Mouse (Mus musculus): ENCODE results near the gene Gosr2. TPM values are rescaled to one million over a fixed set of nuclear protein-coding genes. Genes with fewer than 3 reads are reported as not detected.
"Not testable (repeated sequence)": the region's sequence is repeated elsewhere in the genome, so short reads cannot be mapped to it uniquely, and the experiment has no call there.

The Gosr2 gene
- polyA plus RNA-seq, 1 experiment from 2014 or later, result 107 TPM

DNA sequence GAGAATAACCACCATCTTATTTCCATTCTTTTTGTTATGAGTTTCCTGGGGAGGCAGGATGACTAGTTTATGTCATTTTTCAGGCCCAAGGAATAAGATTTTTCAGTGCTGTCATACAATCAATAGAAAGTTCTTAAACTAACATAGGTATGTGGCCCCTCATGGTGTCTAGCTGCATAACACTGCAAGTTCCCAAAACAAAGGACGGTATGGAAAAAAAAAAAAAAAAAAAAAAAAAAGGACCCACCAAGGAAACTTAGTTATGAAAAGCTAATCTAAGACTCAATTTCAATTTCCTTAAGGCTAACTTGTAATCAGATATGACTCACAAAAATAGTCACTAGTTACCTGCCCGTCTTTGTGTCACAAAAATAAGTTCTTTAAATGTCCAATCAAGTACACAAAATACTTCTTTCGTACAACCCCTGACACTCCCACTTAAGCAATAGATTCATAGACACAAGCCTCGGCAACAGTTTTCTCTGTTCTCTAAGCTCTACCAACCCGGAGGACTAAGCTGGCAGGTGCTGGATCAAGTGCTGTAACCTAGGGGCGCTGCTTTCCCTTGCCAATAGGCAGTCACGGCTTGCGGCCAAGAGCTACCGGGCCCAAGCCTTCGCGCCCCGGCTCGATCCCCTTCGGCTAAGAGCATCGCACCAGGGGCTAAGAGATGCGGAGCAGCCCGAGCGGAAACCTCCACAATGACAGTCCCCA is 690 bp downstream of the Gosr2 start:
- Histone ChIP-seq H3K9me3 (ENCODE audit: control insufficient read depth, low read length) (no peaks in the 10 kb centered on the region), H3K4me1 (replicated peaks; ENCODE audit: control insufficient read depth, insufficient read depth, low read length) (peaks cover 5% of the 10 kb centered on the region), H3K4me3 (replicated peaks; ENCODE audit: low read length) (peak overlapping the region; percentile 72), H3K9ac (replicated peaks; ENCODE audit: low read depth, low read length) (peak overlapping the region; percentile 78), H3K27ac (ENCODE audit: low read length) (peak overlapping the region; percentile 98), H3K27me3 (replicated peaks; ENCODE audit: control insufficient read depth, insufficient read depth, low read length) (no peaks in the 10 kb centered on the region), H3K4me2 (ENCODE audit: low read length) (peak overlapping the region; percentile 69), H3K36me3 (ENCODE audit: control insufficient read depth, insufficient read depth) (no peaks in the 10 kb centered on the region)
- peak; percentile 54; the same call in 1 of the 2 replicates for ATAC-seq
- WGBS, result 1% methylated on average over 18 of the region's 18 CpGs

GRCm38 (mm10) chr11:103693241-103693640 is 4.5 kb downstream of the Gosr2 start:
- 37% methylated on average over 1 of the region's 1 CpGs for WGBS
- H3K27ac ChIP-seq (ENCODE audit: low read length), result no peak overlapping the region
- H3K9me3 ChIP-seq (ENCODE audit: control insufficient read depth, low read length), result no peaks in the 10 kb centered on the region
- no peak overlapping the region for H3K9ac ChIP-seq (replicated peaks; ENCODE audit: low read depth, low read length)
- H3K36me3 ChIP-seq (ENCODE audit: control insufficient read depth, insufficient read depth), result no peaks in the 10 kb centered on the region
- H3K4me3 ChIP-seq (replicated peaks; ENCODE audit: low read length), result no peak overlapping the region
- no peak overlapping the region for H3K4me2 ChIP-seq (ENCODE audit: low read length)
- peaks cover 4% of the 10 kb centered on the region for H3K4me1 ChIP-seq (replicated peaks; ENCODE audit: control insufficient read depth, insufficient read depth, low read length)
- ATAC-seq, result no peak
- H3K27me3 ChIP-seq (replicated peaks; ENCODE audit: control insufficient read depth, insufficient read depth, low read length), result no peaks in the 10 kb centered on the region

- no peaks in the 10 kb centered on the region for H3K27me3 ChIP-seq (replicated peaks; ENCODE audit: control insufficient read depth, insufficient read depth, low read length)
- ATAC-seq, result no peak
- no peak overlapping the region for H3K4me2 ChIP-seq (ENCODE audit: low read length)
- H3K4me3 ChIP-seq (replicated peaks; ENCODE audit: low read length), result no peak overlapping the region
- H3K9ac ChIP-seq (replicated peaks; ENCODE audit: low read depth, low read length), result no peak overlapping the region
- peaks cover 11% of the 10 kb centered on the region; the same call in 1 of the 2 replicates for H3K4me1 ChIP-seq (replicated peaks; ENCODE audit: control insufficient read depth, insufficient read depth, low read length)
- no peak overlapping the region for H3K27ac ChIP-seq (ENCODE audit: low read length)
- no peaks in the 10 kb centered on the region; the same call in none of the 2 replicates for H3K36me3 ChIP-seq (ENCODE audit: control insufficient read depth, insufficient read depth)
- H3K9me3 ChIP-seq (ENCODE audit: control insufficient read depth, low read length), result no peaks in the 10 kb centered on the region
- WGBS, result 96% methylated on average over 1 of the region's 1 CpGs
Measured at GRCm38 (mm10) chr11:103691036-103691435, 6.7 kb downstream of the Gosr2 start.

GRCm38 (mm10) chr11:103688980-103689378 is 8.7 kb downstream of the Gosr2 start:
- H3K4me1 ChIP-seq (replicated peaks; ENCODE audit: control insufficient read depth, insufficient read depth, low read length), result peaks cover 21% of the 10 kb centered on the region
- no peak overlapping the region for H3K27ac ChIP-seq (ENCODE audit: low read length)
- ATAC-seq, result no peak
- H3K4me2 ChIP-seq (ENCODE audit: low read length), result no peak overlapping the region
- H3K9ac ChIP-seq (replicated peaks; ENCODE audit: low read depth, low read length), result no peak overlapping the region
- no peaks in the 10 kb centered on the region for H3K27me3 ChIP-seq (replicated peaks; ENCODE audit: control insufficient read depth, insufficient read depth, low read length)
- no peak overlapping the region for H3K4me3 ChIP-seq (replicated peaks; ENCODE audit: low read length)
- H3K9me3 ChIP-seq (ENCODE audit: control insufficient read depth, low read length), result no peaks in the 10 kb centered on the region
- WGBS, result 17% methylated on average over 3 of the region's 3 CpGs
- peaks cover 7% of the 10 kb centered on the region for H3K36me3 ChIP-seq (ENCODE audit: control insufficient read depth, insufficient read depth)

DNA sequence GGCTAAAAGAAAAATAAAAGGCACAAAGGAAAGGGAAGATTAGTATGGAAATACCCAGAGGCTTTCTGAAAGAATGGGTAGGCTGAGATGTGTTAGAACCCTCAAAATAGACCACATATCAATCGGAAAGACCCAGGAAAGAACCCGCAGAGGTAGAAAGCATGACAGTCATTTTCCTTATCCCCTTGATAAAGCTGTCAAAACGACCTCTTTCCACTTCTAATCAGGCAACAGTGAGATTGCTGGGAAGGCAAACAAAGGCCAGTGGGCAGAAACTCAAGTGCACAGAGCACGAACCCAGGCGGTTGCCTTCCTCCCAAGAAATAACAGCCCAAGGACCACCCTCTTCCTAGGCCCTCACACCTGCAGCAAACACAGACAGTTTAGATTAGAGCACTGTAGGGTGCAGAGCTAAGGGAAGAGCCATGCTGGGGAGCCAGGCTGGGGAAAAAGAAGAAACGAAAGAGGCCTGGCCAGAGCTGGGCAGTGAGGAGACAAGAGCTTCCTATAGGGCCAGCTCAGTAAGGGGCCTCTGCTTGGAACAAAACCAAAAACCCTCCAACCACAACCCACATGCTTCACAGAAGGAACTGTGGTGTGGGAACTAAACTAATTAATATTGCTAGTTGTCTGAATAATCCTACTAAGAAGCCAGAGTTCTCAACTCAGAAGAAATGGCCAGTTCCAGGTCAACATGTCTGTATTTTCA is 9.3 kb downstream of the Gosr2 start:
- 48% methylated on average over 6 of the region's 6 CpGs for WGBS
- Histone ChIP-seq H3K27me3 (replicated peaks; ENCODE audit: control insufficient read depth, insufficient read depth, low read length) (no peaks in the 10 kb centered on the region), H3K4me2 (ENCODE audit: low read length) (no peak overlapping the region), H3K4me3 (replicated peaks; ENCODE audit: low read length) (no peak overlapping the region), H3K36me3 (ENCODE audit: control insufficient read depth, insufficient read depth) (peaks cover 12% of the 10 kb centered on the region), H3K9ac (replicated peaks; ENCODE audit: low read depth, low read length) (no peak overlapping the region), H3K4me1 (replicated peaks; ENCODE audit: control insufficient read depth, insufficient read depth, low read length) (peaks cover 21% of the 10 kb centered on the region), H3K27ac (ENCODE audit: low read length) (no peak overlapping the region), H3K9me3 (ENCODE audit: control insufficient read depth, low read length) (no peaks in the 10 kb centered on the region)
- no peak for ATAC-seq

DNA sequence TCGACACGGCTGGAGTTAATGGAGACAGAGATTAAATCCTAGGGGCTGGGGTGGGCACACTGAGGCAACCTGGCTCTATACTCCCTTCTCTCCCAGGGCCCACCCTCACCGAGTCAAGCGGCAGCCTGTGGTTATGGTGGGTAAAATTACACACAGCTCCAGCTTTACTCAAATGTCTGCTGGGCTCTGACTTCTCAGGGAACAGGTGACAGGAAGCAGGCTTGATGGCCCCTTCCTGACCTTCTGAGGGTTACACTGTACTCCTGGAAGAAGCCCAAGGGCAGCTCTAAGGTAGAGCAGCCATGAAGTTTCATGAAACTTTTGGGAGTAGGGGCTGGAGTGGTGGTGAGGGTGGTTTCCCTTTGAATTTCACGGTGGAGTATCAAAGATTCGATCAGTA is 11.0 kb downstream of the Gosr2 start:
- no peak overlapping the region for H3K4me2 ChIP-seq (ENCODE audit: low read length)
- H3K27me3 ChIP-seq (replicated peaks; ENCODE audit: control insufficient read depth, insufficient read depth, low read length), result no peaks in the 10 kb centered on the region
- peaks cover 21% of the 10 kb centered on the region for H3K4me1 ChIP-seq (replicated peaks; ENCODE audit: control insufficient read depth, insufficient read depth, low read length)
- H3K9ac ChIP-seq (replicated peaks; ENCODE audit: low read depth, low read length), result no peak overlapping the region
- peaks cover 24% of the 10 kb centered on the region for H3K36me3 ChIP-seq (ENCODE audit: control insufficient read depth, insufficient read depth)
- no peak overlapping the region for H3K27ac ChIP-seq (ENCODE audit: low read length)
- whole genome bisulfite sequencing, result 88% methylated on average over 6 of the region's 6 CpGs
- no peaks in the 10 kb centered on the region for H3K9me3 ChIP-seq (ENCODE audit: control insufficient read depth, low read length)
- H3K4me3 ChIP-seq (replicated peaks; ENCODE audit: low read length), result no peak overlapping the region
- ATAC-seq, result no peak

- Histone ChIP-seq H3K27ac (ENCODE audit: low read length) (peak overlapping the region; percentile 66; the same call in 1 of the 2 replicates), H3K4me3 (replicated peaks; ENCODE audit: low read length) (no peak overlapping the region), H3K36me3 (ENCODE audit: control insufficient read depth, insufficient read depth) (peaks cover 29% of the 10 kb centered on the region), H3K4me2 (ENCODE audit: low read length) (no peak overlapping the region), H3K27me3 (replicated peaks; ENCODE audit: control insufficient read depth, insufficient read depth, low read length) (no peaks in the 10 kb centered on the region), H3K9me3 (ENCODE audit: control insufficient read depth, low read length) (no peaks in the 10 kb centered on the region), H3K9ac (replicated peaks; ENCODE audit: low read depth, low read length) (no peak overlapping the region), H3K4me1 (replicated peaks; ENCODE audit: control insufficient read depth, insufficient read depth, low read length) (peaks cover 21% of the 10 kb centered on the region)
- WGBS, result 49% methylated on average over 7 of the region's 7 CpGs
- ATAC-seq, result peak; percentile 87
Measured at GRCm38 (mm10) chr11:103685261-103685736, 12.4 kb downstream of the Gosr2 start.

- no peak for ATAC-seq
- 60% methylated on average over 11 of the region's 11 CpGs for WGBS
- no peak overlapping the region for H3K9ac ChIP-seq (replicated peaks; ENCODE audit: low read depth, low read length)
- H3K36me3 ChIP-seq (ENCODE audit: control insufficient read depth, insufficient read depth), result peaks cover 34% of the 10 kb centered on the region
- H3K27me3 ChIP-seq (replicated peaks; ENCODE audit: control insufficient read depth, insufficient read depth, low read length), result no peaks in the 10 kb centered on the region
- peaks cover 19% of the 10 kb centered on the region for H3K4me1 ChIP-seq (replicated peaks; ENCODE audit: control insufficient read depth, insufficient read depth, low read length)
- no peak overlapping the region for H3K4me3 ChIP-seq (replicated peaks; ENCODE audit: low read length)
- H3K4me2 ChIP-seq (ENCODE audit: low read length), result no peak overlapping the region
- no peaks in the 10 kb centered on the region for H3K9me3 ChIP-seq (ENCODE audit: control insufficient read depth, low read length)
- H3K27ac ChIP-seq (ENCODE audit: low read length), result no peak overlapping the region
Measured at GRCm38 (mm10) chr11:103683667-103684334, 13.9 kb downstream of the Gosr2 start.

- ATAC-seq; H3K9ac ChIP-seq (replicated peaks; ENCODE audit: low read depth, low read length); H3K9me3 ChIP-seq (ENCODE audit: control insufficient read depth, low read length); H3K4me2 ChIP-seq (ENCODE audit: low read length); H3K27ac ChIP-seq (ENCODE audit: low read length); H3K4me1 ChIP-seq (replicated peaks; ENCODE audit: control insufficient read depth, insufficient read depth, low read length); H3K4me3 ChIP-seq (replicated peaks; ENCODE audit: low read length); H3K27me3 ChIP-seq (replicated peaks; ENCODE audit: control insufficient read depth, insufficient read depth, low read length): not testable (repeated sequence)
- H3K36me3 ChIP-seq (ENCODE audit: control insufficient read depth, insufficient read depth), result peaks cover 22% of the 10 kb centered on the region
- WGBS, result 40% methylated on average over 2 of the region's 2 CpGs
Measured at GRCm38 (mm10) chr11:103677042-103677441, 20.7 kb downstream of the Gosr2 start.

Measured in forebrain, embryonic 16.5 days (tissue).